Mouse (Mus musculus) CH12.LX (cell line): ENCODE measurements around the gene S100a16.

Experiments used
- CTCF ChIP-seq, 2 experiments: IDR thresholded peaks in 1 of 2; conservative IDR thresholded peaks in 1 of 2; 2 replicates each; pipeline ENCODE4 v1.5.1; 2011 to 2012; ENCODE audit warnings: low read depth in 2 of 2, low read length in 2 of 2, improper control_type of control experiment in 1 of 2, inconsistent platforms in 1 of 2, mild to moderate bottlenecking in 1 of 2, moderate library complexity in 1 of 2
- EP300 ChIP-seq: IDR thresholded peaks from 2 replicates; pipeline ENCODE4 v1.6.1; 2011; ENCODE audit warnings: low read length, improper control_type of control experiment
- ETS1 ChIP-seq: conservative IDR thresholded peaks from 2 replicates; pipeline ENCODE4 v1.6.1; 2012; ENCODE audit warnings: low read depth, mild to moderate bottlenecking, inconsistent platforms, low read length, improper control_type of control experiment, moderate library complexity
- MXI1 ChIP-seq: IDR thresholded peaks from 2 replicates; pipeline ENCODE4 v1.6.1; 2011; ENCODE audit warnings: mild to moderate bottlenecking, low read depth, low read length, improper control_type of control experiment
- POLR2A ChIP-seq: IDR thresholded peaks from 2 replicates; pipeline ENCODE4 v1.6.1; 2011; ENCODE audit warnings: low read depth, mild to moderate bottlenecking, improper control_type of control experiment, low read length
- RCOR1 ChIP-seq: conservative IDR thresholded peaks from 2 replicates; pipeline ENCODE4 v1.6.1; 2012; ENCODE audit warnings: low read depth, mild to moderate bottlenecking, inconsistent platforms, low read length, improper control_type of control experiment
- SMC3 ChIP-seq: IDR thresholded peaks from 2 replicates; pipeline ENCODE4 v1.6.1; 2011; ENCODE audit warnings: low read depth, low read length, improper control_type of control experiment
- USF1 ChIP-seq: IDR thresholded peaks from 2 replicates; pipeline ENCODE4 v1.6.1; 2014; ENCODE audit warnings: low read depth, mild to moderate bottlenecking, inconsistent platforms, low read length, improper control_type of control experiment
- ZKSCAN1 ChIP-seq: IDR thresholded peaks from 2 replicates; pipeline ENCODE4 v1.6.1; 2012; ENCODE audit warnings: low read depth, inconsistent platforms, low read length, improper control_type of control experiment, borderline replicate concordance
- ZMIZ1 ChIP-seq: IDR thresholded peaks from 2 replicates; pipeline ENCODE4 v1.6.1; 2012; ENCODE audit warnings: low read depth, mild to moderate bottlenecking, inconsistent platforms, low read length, improper control_type of control experiment

DNA sequence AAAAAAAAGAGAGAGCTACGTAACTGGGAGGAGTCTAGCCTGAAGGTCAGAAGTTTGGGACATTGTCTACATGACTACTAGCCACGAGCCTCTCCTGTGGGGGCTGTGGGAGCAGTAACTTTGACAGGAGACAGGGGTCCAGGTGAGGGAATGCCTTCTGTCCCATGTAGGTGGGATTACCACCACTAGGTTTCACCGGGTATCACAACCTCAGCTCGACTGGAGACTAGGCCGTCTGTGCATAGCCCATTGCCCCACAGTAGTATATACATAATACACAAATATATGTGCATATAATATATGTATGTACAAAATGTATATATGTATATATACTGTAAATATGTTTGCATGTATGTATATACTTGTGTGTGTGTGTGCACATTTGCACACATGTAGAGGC lies 44.1 kb downstream of the S100a16 start:
- TF ChIP-seq POLR2A (no peak), ZKSCAN1 (no peak), MXI1 (no peak), EP300 (no peak), ETS1 (no peak), RCOR1 (no peak), SMC3 (no peak), USF1 (no peak), CTCF (conservative IDR thresholded peaks at IDR 0.05 in 1 of 2, IDR thresholded peaks at IDR 0.05 in 1 of 2; ENCODE audit: low read depth in 2 of 2, low read length in 2 of 2) (no peak), ZMIZ1 (no peak)
